Mouse (Mus musculus) forebrain, embryonic 13.5 days (tissue): ENCODE data around the gene Rabgap1. TPM values are rescaled to one million over a fixed set of nuclear protein-coding genes. Genes with fewer than 3 reads are reported as not detected.

ENCODE experiments used
- ATAC-seq: fragments of 200-750 bp; cut with Nextera tagmentation; 2 replicates; pipeline ENCODE4 v1.8.0; 2017
- H3K27ac ChIP-seq: fragments of 300-500 bp; sonication (generic); 2 replicates; pipeline ENCODE4 v1.5.1; 2015; ENCODE audit warnings: inconsistent platforms, mild to moderate bottlenecking, moderate library complexity
- H3K27me3 ChIP-seq: fragments of 300-500 bp; sonication (generic); 2 replicates; pipeline ENCODE4 v1.6.1; 2015; ENCODE audit warnings: mild to moderate bottlenecking, inconsistent platforms
- H3K36me3 ChIP-seq: fragments of 300-500 bp; sonication (generic); 2 replicates; pipeline ENCODE4 v1.6.1; 2015; ENCODE audit warnings: mild to moderate bottlenecking, inconsistent platforms; ENCODE audit not compliant: poor library complexity, severe bottlenecking
- H3K4me1 ChIP-seq: fragments of 300-500 bp; sonication (generic); 2 replicates; pipeline ENCODE4 v1.6.1; 2015; ENCODE audit warnings: inconsistent platforms
- H3K4me2 ChIP-seq: fragments of 300-500 bp; sonication (generic); 2 replicates; pipeline ENCODE4 v1.6.1; 2015; ENCODE audit warnings: inconsistent platforms, mild to moderate bottlenecking, moderate library complexity
- H3K4me3 ChIP-seq: fragments of 300-500 bp; sonication (generic); 2 replicates; pipeline ENCODE4 v1.5.1; 2015; ENCODE audit warnings: mild to moderate bottlenecking, inconsistent platforms
- H3K9ac ChIP-seq: fragments of 300-500 bp; sonication (generic); 2 replicates; pipeline ENCODE4 v1.6.1; 2015; ENCODE audit warnings: mild to moderate bottlenecking, inconsistent platforms
- H3K9me3 ChIP-seq: fragments of 300-500 bp; sonication (generic); replicated peaks from 2 replicates; pipeline ENCODE4 v1.6.1; 2016; ENCODE audit warnings: inconsistent platforms
- WGBS: fragments of 180-500 bp; shearing (Covaris S2); methylation state at CpG from one replicate; pipeline ENCODE4 v1.1.7; 2015; 5-methylcytosine and 5-hydroxymethylcytosine counted together
- polyA plus RNA-seq: library from polyadenylated mRNA; unstranded; fragments of >200 nt; fragmentation: Nextera tagmentation; extraction: Ambion mirVana; gene quantifications from 2 replicates; pipeline ENCODE4 v1.2.1, GENCODE M21; 2015

Rabgap1 gene
- polyA plus RNA-seq, 1 experiment from 2014 or later, result 61.9 TPM

GRCm38 (mm10) chr2:37518561-37519285 lies 75.6 kb downstream of the Rabgap1 start:
- H3K4me3 ChIP-seq, result no peak overlapping the region

GRCm38 (mm10) chr2:37519286-37519640 lies 76.2 kb downstream of the Rabgap1 start:
- H3K27me3 ChIP-seq, result no peaks in the 10 kb centered on the region
- H3K9ac ChIP-seq, result no peak overlapping the region
- H3K4me1 ChIP-seq, result peaks cover 33% of the 10 kb centered on the region
- H3K9me3 ChIP-seq, result no peaks in the 10 kb centered on the region
- H3K4me3 ChIP-seq, result no peak overlapping the region
- no peak for ATAC-seq
- H3K4me2 ChIP-seq, result peak overlapping the region; percentile 57; the same call in 1 of the 2 replicates
- no peak overlapping the region for H3K27ac ChIP-seq
- WGBS, result 89% methylated on average over 1 of the region's 1 CpGs
- peaks cover 22% of the 10 kb centered on the region; the same call in 1 of the 2 replicates for H3K36me3 ChIP-seq

More at GRCm38 (mm10) chr2:37518561-37519285, 75.6 kb downstream of the Rabgap1 start:
- Histone ChIP-seq H3K36me3 (peaks cover 22% of the 10 kb centered on the region; the same call in 1 of the 2 replicates), H3K4me1 (peaks cover 33% of the 10 kb centered on the region), H3K9me3 (no peaks in the 10 kb centered on the region), H3K9ac (peak overlapping the region; percentile 60; the same call in 1 of the 2 replicates), H3K27ac (no peak overlapping the region), H3K4me2 (peak overlapping the region; percentile 57), H3K27me3 (no peaks in the 10 kb centered on the region)
- ATAC-seq, result no peak
- 87% methylated on average over 4 of the region's 4 CpGs for WGBS

GRCm38 (mm10) chr2:37527587-37527986 lies 84.5 kb downstream of the Rabgap1 start:
- Histone ChIP-seq H3K4me3 (no peak overlapping the region), H3K27ac (no peak overlapping the region), H3K36me3 (0 out of 2 replicates have a peak, but pooled peaks cover 3% of the 10 kb centered on the region), H3K27me3 (no peaks in the 10 kb centered on the region), H3K9ac (no peak overlapping the region), H3K4me2 (no peak overlapping the region), H3K4me1 (no peaks in the 10 kb centered on the region), H3K9me3 (no peaks in the 10 kb centered on the region)
- ATAC-seq, result no peak

- Histone ChIP-seq H3K27ac (peak overlapping the region; percentile 31; the same call in 1 of the 2 replicates), H3K27me3 (no peaks in the 10 kb centered on the region), H3K9me3 (no peaks in the 10 kb centered on the region), H3K4me2 (no peak overlapping the region), H3K36me3 (peaks cover 8% of the 10 kb centered on the region), H3K4me3 (no peak overlapping the region), H3K9ac (no peak overlapping the region), H3K4me1 (no peaks in the 10 kb centered on the region)
- no peak for ATAC-seq
- 94% methylated on average over 2 of the region's 2 CpGs for WGBS
These were observed 86.3 kb downstream of the Rabgap1 start for GRCm38 (mm10) chr2:37529397-37529796.

GRCm38 (mm10) chr2:37530766-37531165 lies 87.7 kb downstream of the Rabgap1 start:
- H3K27me3 ChIP-seq, result no peaks in the 10 kb centered on the region
- no peak for ATAC-seq
- H3K9ac ChIP-seq, result no peak overlapping the region
- 93% methylated on average over 1 of the region's 1 CpGs for WGBS
- H3K4me2 ChIP-seq, result no peak overlapping the region
- H3K27ac ChIP-seq, result no peak overlapping the region
- no peaks in the 10 kb centered on the region for H3K9me3 ChIP-seq
- peaks cover 20% of the 10 kb centered on the region for H3K36me3 ChIP-seq
- no peak overlapping the region for H3K4me3 ChIP-seq
- no peaks in the 10 kb centered on the region for H3K4me1 ChIP-seq

- H3K27ac ChIP-seq, result no peak overlapping the region
- no peak for ATAC-seq
- H3K36me3 ChIP-seq, result peaks cover 26% of the 10 kb centered on the region
- H3K9ac ChIP-seq, result no peak overlapping the region
- no peak overlapping the region for H3K4me3 ChIP-seq
- no peaks in the 10 kb centered on the region for H3K4me1 ChIP-seq
- no peaks in the 10 kb centered on the region for H3K27me3 ChIP-seq
- WGBS, result 90% methylated on average over 3 of the region's 3 CpGs
- H3K9me3 ChIP-seq, result no peaks in the 10 kb centered on the region
- no peak overlapping the region for H3K4me2 ChIP-seq
These were observed 88.6 kb downstream of the Rabgap1 start for GRCm38 (mm10) chr2:37531639-37532038.

GRCm38 (mm10) chr2:37549346-37550012 lies 106.4 kb downstream of the Rabgap1 start:
- H3K36me3 ChIP-seq, result peaks cover 75% of the 10 kb centered on the region
- no peaks in the 10 kb centered on the region for H3K27me3 ChIP-seq
- WGBS, result 71% methylated on average over 1 of the region's 1 CpGs
- H3K4me3 ChIP-seq, result no peak overlapping the region
- no peaks in the 10 kb centered on the region for H3K4me1 ChIP-seq
- H3K4me2 ChIP-seq, result no peak overlapping the region
- no peak for ATAC-seq
- no peak overlapping the region for H3K27ac ChIP-seq
- H3K9ac ChIP-seq, result no peak overlapping the region
- no peaks in the 10 kb centered on the region for H3K9me3 ChIP-seq

- ATAC-seq, result no peak
- peaks cover 91% of the 10 kb centered on the region for H3K36me3 ChIP-seq
- H3K9ac ChIP-seq, result no peak overlapping the region
- no peaks in the 10 kb centered on the region for H3K9me3 ChIP-seq
- H3K27me3 ChIP-seq, result no peaks in the 10 kb centered on the region
- H3K4me2 ChIP-seq, result no peak overlapping the region
- no peak overlapping the region for H3K4me3 ChIP-seq
- WGBS, result 87% methylated on average over 2 of the region's 2 CpGs
- no peak overlapping the region for H3K27ac ChIP-seq
- H3K4me1 ChIP-seq, result no peaks in the 10 kb centered on the region
These were observed 113.3 kb downstream of the Rabgap1 start for GRCm38 (mm10) chr2:37556366-37556765.

GRCm38 (mm10) chr2:37565579-37565978 lies 122.5 kb downstream of the Rabgap1 start:
- Histone ChIP-seq H3K4me3 (no peak overlapping the region), H3K9ac (no peak overlapping the region), H3K9me3 (no peaks in the 10 kb centered on the region), H3K4me2 (no peak overlapping the region), H3K27ac (no peak overlapping the region), H3K36me3 (peaks cover 93% of the 10 kb centered on the region), H3K4me1 (no peaks in the 10 kb centered on the region), H3K27me3 (no peaks in the 10 kb centered on the region)
- no peak for ATAC-seq
- 74% methylated on average over 2 of the region's 2 CpGs for WGBS

GRCm38 (mm10) chr2:37566035-37566434 lies 123.0 kb downstream of the Rabgap1 start:
- H3K36me3 ChIP-seq, result peaks cover 91% of the 10 kb centered on the region
- 82% methylated on average over 1 of the region's 1 CpGs for WGBS
- H3K27ac ChIP-seq, result no peak overlapping the region
- H3K4me1 ChIP-seq, result no peaks in the 10 kb centered on the region
- no peak overlapping the region for H3K9ac ChIP-seq
- no peak overlapping the region for H3K4me2 ChIP-seq
- H3K4me3 ChIP-seq, result no peak overlapping the region
- no peak for ATAC-seq
- no peaks in the 10 kb centered on the region for H3K27me3 ChIP-seq
- no peaks in the 10 kb centered on the region for H3K9me3 ChIP-seq

GRCm38 (mm10) chr2:37569888-37570287 lies 126.8 kb downstream of the Rabgap1 start:
- no peak overlapping the region for H3K4me2 ChIP-seq
- H3K27me3 ChIP-seq, result no peaks in the 10 kb centered on the region
- H3K4me1 ChIP-seq, result no peaks in the 10 kb centered on the region
- H3K27ac ChIP-seq, result no peak overlapping the region; the same call in 1 of the 2 replicates
- no peak overlapping the region for H3K4me3 ChIP-seq
- ATAC-seq, result 0 out of 2 replicates have a peak, but pooled peaks have one; percentile 25
- H3K36me3 ChIP-seq, result peaks cover 77% of the 10 kb centered on the region
- WGBS, result 74% methylated on average over 5 of the region's 5 CpGs
- no peaks in the 10 kb centered on the region for H3K9me3 ChIP-seq
- H3K9ac ChIP-seq, result no peak overlapping the region

GRCm38 (mm10) chr2:37570703-37571102 lies 127.6 kb downstream of the Rabgap1 start:
- peaks cover 69% of the 10 kb centered on the region for H3K36me3 ChIP-seq
- WGBS, result 90% methylated on average over 2 of the region's 2 CpGs

More at GRCm38 (mm10) chr2:37570703-37571102, 127.6 kb downstream of the Rabgap1 start:
- Histone ChIP-seq H3K4me1 (no peaks in the 10 kb centered on the region), H3K4me2 (no peak overlapping the region), H3K27ac (peak overlapping the region; percentile 26; the same call in 1 of the 2 replicates), H3K9me3 (no peaks in the 10 kb centered on the region), H3K27me3 (no peaks in the 10 kb centered on the region), H3K4me3 (no peak overlapping the region), H3K9ac (no peak overlapping the region)
- ATAC-seq, result no peak
